Mouse (Mus musculus) spleen, adult 2 months (tissue): ENCODE data around the gene Aebp2.

ENCODE experiments used
- CTCF ChIP-seq: fragments of 200-500 bp; IDR thresholded peaks from 2 replicates; pipeline ENCODE4 v1.5.1; 2011; ENCODE audit warnings: mild to moderate bottlenecking, inconsistent platforms; ENCODE audit not compliant: insufficient read depth, insufficient read length, insufficient replicate concordance; ENCODE audit errors: extremely low read depth
- POLR2A ChIP-seq: fragments of 200-500 bp; IDR thresholded peaks from 2 replicates; pipeline ENCODE4 v1.6.1; 2011; ENCODE audit warnings: low read depth, low read length, inconsistent platforms

- TF ChIP-seq CTCF (peak; percentile 76; the same call in 1 of the 2 replicates), POLR2A (no peak)
These were observed 90.3 kb downstream of the Aebp2 start for GRCm38 (mm10) chr6:140712754-140713153.
